Mouse (Mus musculus) megakaryocyte, embryonic 14.5 days (primary cell): ENCODE data around the gene G6pc3.

Experiments
- FLI1 ChIP-seq: IDR thresholded peaks from 2 replicates; pipeline ENCODE4 v1.6.1; 2012; ENCODE audit warnings: low read length, inconsistent platforms, mixed read lengths
- GATA1 ChIP-seq: IDR thresholded peaks from 3 replicates; pipeline ENCODE4 v1.6.1; 2012; ENCODE audit warnings: mixed read lengths, low read length, inconsistent platforms, borderline replicate concordance

GRCm38 (mm10) chr11:102156039-102156785 is 33.2 kb upstream of the G6pc3 start, which contains the start of gene Tmem101:
- no peak for TF ChIP-seq GATA1
- TF ChIP-seq FLI1, result peak; percentile 11; the same call in 1 of the 2 replicates
